Mouse (Mus musculus): ENCODE data around the gene Zfp704. TPM values are rescaled to one million over a fixed set of nuclear protein-coding genes. Genes with fewer than 3 reads are reported as not detected.

The Zfp704 gene
- total and polyA plus RNA-seq, 2 experiments from 2014 or later: 11.3 to 68.8 TPM

DNA sequence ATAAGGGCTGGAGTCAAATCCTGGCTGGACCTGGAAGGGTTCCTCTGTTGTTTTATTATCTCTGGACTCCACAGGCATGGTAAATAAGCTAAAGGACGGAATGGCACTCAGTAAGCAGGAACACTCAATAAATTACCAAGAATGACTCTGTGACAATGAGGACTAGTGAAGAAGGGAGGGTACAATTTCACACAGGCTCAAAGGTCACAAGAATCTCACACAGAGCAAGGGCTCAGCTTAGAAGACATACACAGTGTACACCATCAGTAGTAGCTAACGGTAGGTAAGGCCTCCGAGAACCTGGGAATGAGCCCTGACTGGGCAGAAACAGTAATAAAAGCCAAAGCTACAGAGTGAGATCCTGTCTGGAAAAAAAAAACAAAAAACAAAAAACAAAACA lies 29.8 kb downstream of the Zfp704 start:
- TF ChIP-seq CTCF (IDR thresholded peaks at IDR 0.05): no peak
- H3K36me3 ChIP-seq (ENCODE audit: insufficient read depth, low read length): no peaks in the 10 kb centered on the region
- no peaks in the 10 kb centered on the region for H3K4me1 ChIP-seq (ENCODE audit: insufficient read depth, low read length)
- ATAC-seq (ENCODE audit: low FRiP score): no peak
- no peak overlapping the region for H3K4me3 ChIP-seq (ENCODE audit: low read depth, low read length)
- no peak overlapping the region for H3K4me2 ChIP-seq (ENCODE audit: low read depth, low read length, poor library complexity, severe bottlenecking)
- no peak overlapping the region for H3K27ac ChIP-seq (ENCODE audit: low read depth, low read length)
- H3K9ac ChIP-seq (replicated peaks; ENCODE audit: low read length, poor library complexity, severe bottlenecking): no peak overlapping the region
- no peaks in the 10 kb centered on the region for H3K9me3 ChIP-seq (ENCODE audit: low read length)
- WGBS: 85% methylated on average over 3 of the region's 3 CpGs
- DNase-seq (ENCODE audit: low spot score): no peak
- H3K27me3 ChIP-seq (ENCODE audit: insufficient read depth, low read length): no peaks in the 10 kb centered on the region

DNA sequence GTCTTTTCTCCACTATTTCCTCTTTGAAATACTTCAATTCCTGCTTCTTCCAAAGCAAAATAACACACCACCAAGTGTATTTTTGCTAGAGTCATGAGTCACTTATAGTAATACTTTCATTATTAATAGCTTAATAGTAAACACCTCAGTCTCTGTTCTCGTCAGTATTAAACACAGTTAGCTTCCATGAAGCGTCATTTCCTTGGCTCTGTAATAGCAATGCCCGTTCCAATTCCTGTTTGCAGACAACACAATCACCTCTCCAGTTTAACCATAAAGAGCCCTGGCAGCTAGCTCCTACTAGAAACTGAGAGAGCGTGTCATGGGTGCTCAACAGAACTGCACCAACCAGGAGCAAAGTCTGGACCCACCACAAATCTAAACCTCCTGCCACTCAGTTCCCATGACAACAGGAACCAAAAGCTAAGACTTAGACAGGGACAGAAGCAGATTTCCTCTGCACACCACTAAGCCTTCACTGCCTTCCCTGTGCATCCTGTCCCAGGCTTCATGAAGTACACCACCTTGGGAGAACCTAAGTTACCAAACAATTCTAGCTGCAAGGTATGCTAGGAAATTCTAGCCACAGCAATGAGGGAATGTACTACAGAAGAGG lies 30.7 kb downstream of the Zfp704 start:
- Histone ChIP-seq H3K27me3 (ENCODE audit: insufficient read depth, low read length) (no peaks in the 10 kb centered on the region), H3K27ac (ENCODE audit: low read depth, low read length) (no peak overlapping the region), H3K9me3 (ENCODE audit: low read length) (no peaks in the 10 kb centered on the region), H3K4me3 (ENCODE audit: low read depth, low read length) (no peak overlapping the region), H3K36me3 (ENCODE audit: insufficient read depth, low read length) (no peaks in the 10 kb centered on the region), H3K4me1 (ENCODE audit: insufficient read depth, low read length) (no peaks in the 10 kb centered on the region), H3K4me2 (ENCODE audit: low read depth, low read length, poor library complexity, severe bottlenecking) (no peak overlapping the region), H3K9ac (replicated peaks; ENCODE audit: low read length, poor library complexity, severe bottlenecking) (no peak overlapping the region)
- ATAC-seq (ENCODE audit: low FRiP score): no peak
- WGBS: 59% methylated on average over 4 of the region's 4 CpGs
- DNase-seq (ENCODE audit: low spot score): no peak
- TF ChIP-seq CTCF (IDR thresholded peaks at IDR 0.05): no peak

DNA sequence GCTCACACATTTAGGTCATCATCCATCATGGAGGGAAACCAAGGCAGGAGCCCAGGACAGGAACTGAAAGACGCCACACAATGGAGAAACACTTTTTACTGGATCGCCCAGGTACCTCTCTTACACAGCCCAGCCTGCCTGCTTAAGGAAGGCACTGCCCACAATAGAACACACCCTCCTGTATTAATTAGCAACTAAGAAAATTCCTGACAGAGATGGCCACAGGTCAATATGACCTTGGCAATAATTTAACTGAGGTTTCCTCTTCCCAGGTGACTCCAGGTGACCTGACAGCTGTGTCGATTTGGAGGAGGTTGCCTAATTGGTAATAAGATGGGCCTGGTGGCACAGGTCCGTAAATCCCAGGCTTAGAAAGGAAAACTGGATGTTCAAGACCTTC lies 33.0 kb downstream of the Zfp704 start:
- Histone ChIP-seq H3K36me3 (ENCODE audit: insufficient read depth, low read length) (no peaks in the 10 kb centered on the region), H3K27me3 (ENCODE audit: insufficient read depth, low read length) (no peaks in the 10 kb centered on the region), H3K4me3 (ENCODE audit: low read depth, low read length) (no peak overlapping the region), H3K27ac (ENCODE audit: low read depth, low read length) (no peak overlapping the region), H3K9me3 (ENCODE audit: low read length) (no peaks in the 10 kb centered on the region), H3K4me1 (ENCODE audit: insufficient read depth, low read length) (no peaks in the 10 kb centered on the region), H3K4me2 (ENCODE audit: low read depth, low read length, poor library complexity, severe bottlenecking) (no peak overlapping the region), H3K9ac (replicated peaks; ENCODE audit: low read length, poor library complexity, severe bottlenecking) (no peak overlapping the region)
- no peak for TF ChIP-seq CTCF (IDR thresholded peaks at IDR 0.05)
- no peak for ATAC-seq (ENCODE audit: low FRiP score)
- 92% methylated on average over 4 of the region's 4 CpGs for WGBS
- no peak for DNase-seq (ENCODE audit: low spot score)

DNA sequence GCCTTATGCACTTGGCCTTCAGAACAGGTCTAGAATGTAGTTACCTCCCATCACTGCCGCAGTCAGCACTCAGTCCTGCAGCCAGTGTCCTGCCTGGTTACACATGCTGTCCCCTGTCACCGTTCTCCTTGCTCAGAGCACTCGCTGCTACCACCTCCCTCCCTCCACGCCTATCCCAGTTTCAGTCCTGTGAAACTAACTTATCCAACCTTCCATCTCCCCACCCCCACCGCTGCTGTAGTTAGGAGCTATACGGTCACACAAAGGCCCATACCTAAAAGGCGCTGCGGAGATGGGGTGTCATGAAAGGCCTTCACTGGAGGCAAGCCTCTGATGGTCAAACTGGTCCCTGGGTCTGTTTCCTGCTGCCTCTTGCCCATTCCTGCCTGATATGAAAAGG lies 35.6 kb downstream of the Zfp704 start:
- Histone ChIP-seq H3K4me2 (ENCODE audit: low read depth, low read length, poor library complexity, severe bottlenecking) (no peak overlapping the region), H3K36me3 (ENCODE audit: insufficient read depth, low read length) (no peaks in the 10 kb centered on the region), H3K4me3 (ENCODE audit: low read depth, low read length) (no peak overlapping the region), H3K27ac (ENCODE audit: low read depth, low read length) (no peak overlapping the region), H3K9ac (replicated peaks; ENCODE audit: low read length, poor library complexity, severe bottlenecking) (no peak overlapping the region), H3K9me3 (ENCODE audit: low read length) (no peaks in the 10 kb centered on the region), H3K4me1 (ENCODE audit: insufficient read depth, low read length) (no peaks in the 10 kb centered on the region), H3K27me3 (ENCODE audit: insufficient read depth, low read length) (no peaks in the 10 kb centered on the region)
- DNase-seq (ENCODE audit: low spot score) (no peak), ATAC-seq (ENCODE audit: low FRiP score) (no peak)
- WGBS: 60% methylated on average over 8 of the region's 8 CpGs
- TF ChIP-seq CTCF (IDR thresholded peaks at IDR 0.05): no peak

DNA sequence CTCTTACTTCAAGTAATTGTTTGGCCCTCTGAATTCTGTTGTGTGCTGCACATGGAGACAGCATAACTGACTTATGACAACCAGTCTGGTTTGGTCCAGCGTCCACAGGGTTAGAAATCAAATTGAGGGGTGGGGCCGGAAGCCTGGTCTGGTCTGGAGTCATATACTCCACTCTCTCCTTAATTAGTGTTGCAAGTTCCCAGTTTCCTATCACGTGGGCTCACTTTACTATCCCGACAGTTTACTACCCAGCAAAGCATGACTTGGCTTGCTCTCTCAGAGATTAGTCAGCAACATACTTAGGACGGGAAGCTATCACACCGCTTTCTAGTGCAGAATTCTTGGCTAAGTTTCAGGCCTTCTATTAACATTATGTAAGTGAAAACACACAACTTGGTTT lies 36.3 kb downstream of the Zfp704 start:
- DNase-seq (ENCODE audit: low spot score): no peak
- no peaks in the 10 kb centered on the region for H3K4me1 ChIP-seq (ENCODE audit: insufficient read depth, low read length)

DNA sequence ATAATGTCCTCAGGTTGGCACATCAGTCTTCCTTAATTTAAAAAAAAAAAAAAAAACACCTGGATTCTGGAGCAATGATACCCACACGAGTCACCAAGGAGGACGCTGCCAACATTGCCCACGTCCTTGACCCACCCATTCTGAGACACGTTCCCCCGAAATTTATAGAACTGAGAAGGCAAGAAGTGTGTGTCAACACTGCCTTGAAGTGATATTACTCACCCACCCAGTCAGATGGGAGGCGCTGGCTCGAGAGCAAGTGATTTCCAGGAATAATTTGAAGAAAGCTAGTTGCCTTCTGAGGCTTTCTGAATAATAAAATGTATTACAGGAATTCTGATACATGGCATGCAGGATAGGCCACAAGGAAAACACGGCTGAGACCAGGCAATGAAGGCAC lies 37.6 kb downstream of the Zfp704 start:
- Histone ChIP-seq H3K9ac (replicated peaks; ENCODE audit: low read length, poor library complexity, severe bottlenecking) (no peak overlapping the region), H3K4me2 (ENCODE audit: low read depth, low read length, poor library complexity, severe bottlenecking) (no peak overlapping the region), H3K36me3 (ENCODE audit: insufficient read depth, low read length) (no peaks in the 10 kb centered on the region), H3K4me3 (ENCODE audit: low read depth, low read length) (no peak overlapping the region), H3K27me3 (ENCODE audit: insufficient read depth, low read length) (no peaks in the 10 kb centered on the region), H3K9me3 (ENCODE audit: low read length) (no peaks in the 10 kb centered on the region), H3K27ac (ENCODE audit: low read depth, low read length) (no peak overlapping the region), H3K4me1 (ENCODE audit: insufficient read depth, low read length) (peaks cover 6% of the 10 kb centered on the region; the same call in 1 of the 2 replicates)
- ATAC-seq (ENCODE audit: low FRiP score) (no peak), DNase-seq (ENCODE audit: low spot score) (no peak)
- no peak for TF ChIP-seq CTCF (IDR thresholded peaks at IDR 0.05)
- 92% methylated on average over 8 of the region's 8 CpGs for WGBS

More for the DNA sequence above, 36.3 kb downstream of the Zfp704 start:
- H3K4me3 ChIP-seq (ENCODE audit: low read depth, low read length): no peak overlapping the region
- WGBS: 59% methylated on average over 6 of the region's 6 CpGs
- no peaks in the 10 kb centered on the region for H3K27me3 ChIP-seq (ENCODE audit: insufficient read depth, low read length)
- no peak overlapping the region for H3K4me2 ChIP-seq (ENCODE audit: low read depth, low read length, poor library complexity, severe bottlenecking)
- no peak for ATAC-seq (ENCODE audit: low FRiP score)
- TF ChIP-seq CTCF (IDR thresholded peaks at IDR 0.05): no peak
- no peaks in the 10 kb centered on the region for H3K36me3 ChIP-seq (ENCODE audit: insufficient read depth, low read length)
- H3K9ac ChIP-seq (replicated peaks; ENCODE audit: low read length, poor library complexity, severe bottlenecking): no peak overlapping the region
- no peaks in the 10 kb centered on the region for H3K9me3 ChIP-seq (ENCODE audit: low read length)
- no peak overlapping the region for H3K27ac ChIP-seq (ENCODE audit: low read depth, low read length)

Data from midbrain, postnatal 0 days (tissue).